Mouse (Mus musculus) layer of hippocampus, adult 8-10 months (tissue): ENCODE data around the gene Rmnd1. TPM values are rescaled to one million over a fixed set of nuclear protein-coding genes. Genes with fewer than 3 reads are reported as not detected.
A peak's percentile ranks its signal among the peaks of the same experiment; 100 is the strongest.
"Not testable (repeated sequence)": the region's sequence is repeated elsewhere in the genome, so short reads cannot be mapped to it uniquely, and the experiment has no call there.

ENCODE experiments used
- DNase-seq, 2 experiments: peaks; one replicate each; pipeline ENCODE4 v3.0.0; 2022; ENCODE audit warnings: low spot score in 2 of 2
- total RNA-seq, 4 experiments: library from RNA; stranded (reverse); gene quantifications; 2 replicates each; pipeline ENCODE4 v1.2.4; 2022

Rmnd1 gene
- total RNA-seq = 10 to 100 TPM; 32.4 to 45.3 (median 38.4) TPM

DNA sequence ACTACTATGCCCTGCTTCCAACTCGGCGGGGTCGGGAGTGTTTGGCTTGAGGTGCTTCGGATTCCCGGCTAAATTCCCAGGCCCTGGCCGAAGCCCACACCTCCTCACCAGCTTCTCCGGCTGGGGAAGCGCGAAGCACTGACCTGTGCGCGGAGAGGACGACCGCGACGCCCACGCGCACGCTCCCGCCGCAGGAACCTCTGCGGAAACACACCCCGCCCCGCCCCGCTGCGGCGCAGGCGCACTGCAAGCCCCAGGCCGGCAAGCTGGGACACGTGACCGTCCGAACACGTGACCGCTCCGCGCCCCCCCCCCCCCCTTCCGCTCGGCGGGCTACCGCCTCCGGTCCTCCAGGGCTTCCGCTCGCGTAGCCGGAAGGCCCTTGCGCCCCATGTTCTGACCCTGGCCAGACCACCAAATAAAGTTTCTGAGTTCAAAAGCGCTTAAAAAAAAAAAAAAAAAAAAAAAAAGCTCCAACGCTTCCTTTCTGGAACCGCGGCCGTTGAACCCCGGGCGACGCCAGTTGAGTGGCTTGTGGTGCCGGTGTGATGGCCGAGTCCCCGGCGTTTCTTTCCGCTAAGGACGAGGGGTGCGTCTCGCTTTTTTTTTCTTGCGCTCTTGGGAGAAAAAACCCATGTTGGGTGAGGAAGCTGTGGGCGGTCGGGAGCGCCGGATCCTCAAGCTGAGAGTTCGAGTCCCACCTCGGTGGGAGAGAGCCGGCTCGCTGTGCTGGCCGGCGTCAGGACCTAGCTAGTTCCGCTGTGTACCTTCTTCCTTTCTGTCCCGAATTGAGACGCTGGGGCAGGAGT, at the start of gene Rmnd1, which contains the start of gene Armt1:
Rmnd1 (minus strand) TSS at position 266 of the 809 bp plus-strand sequence.
Armt1 (plus strand) TSS at position 345 of the 809 bp plus-strand sequence.
- peak; percentile 88 to 93 for DNase-seq

DNA sequence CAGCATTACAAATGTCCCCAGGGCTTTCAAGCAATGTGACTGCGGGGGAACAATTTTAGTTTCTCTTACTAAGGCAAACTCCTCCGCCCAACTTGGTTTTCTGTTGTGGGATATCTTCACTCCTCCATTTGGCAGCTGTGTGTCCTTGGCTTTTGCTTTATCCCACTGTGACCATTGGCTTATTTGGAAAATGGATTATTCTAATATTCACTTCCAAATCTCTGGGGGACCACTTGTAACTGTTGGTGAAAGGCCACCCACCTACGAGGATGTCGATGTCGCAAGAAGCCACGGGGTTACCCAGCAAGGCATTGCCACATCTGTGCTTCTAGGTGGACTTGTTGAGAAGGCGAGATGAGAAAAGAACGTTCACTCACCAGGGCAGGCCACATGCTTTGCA, 49.5 kb upstream of the Rmnd1 start:
- DNase-seq = no peak

- no peak for DNase-seq
These were observed 48.7 kb upstream of the Rmnd1 start for GRCm38 (mm10) chr10:4480929-4481328.

DNA sequence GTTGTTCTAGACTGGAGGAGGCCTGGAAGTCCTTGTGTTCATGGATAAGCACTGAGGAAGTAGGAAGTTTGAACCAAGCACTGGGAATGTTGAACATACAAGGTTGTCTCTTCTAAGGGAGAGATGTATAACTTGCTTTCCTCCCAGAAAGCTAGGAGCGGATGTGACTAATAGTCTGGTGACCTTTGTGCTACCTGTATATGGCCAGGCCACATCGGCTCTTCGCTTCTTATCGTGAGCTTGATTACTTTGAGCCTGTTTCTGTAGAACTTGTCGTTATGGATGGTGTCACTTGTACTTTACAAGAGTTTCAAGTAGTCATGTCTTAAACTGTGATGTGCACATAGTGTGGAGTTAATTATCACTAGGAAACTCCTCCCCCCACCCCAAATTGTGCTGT, 44.4 kb upstream of the Rmnd1 start:
- DNase-seq = no peak

DNA sequence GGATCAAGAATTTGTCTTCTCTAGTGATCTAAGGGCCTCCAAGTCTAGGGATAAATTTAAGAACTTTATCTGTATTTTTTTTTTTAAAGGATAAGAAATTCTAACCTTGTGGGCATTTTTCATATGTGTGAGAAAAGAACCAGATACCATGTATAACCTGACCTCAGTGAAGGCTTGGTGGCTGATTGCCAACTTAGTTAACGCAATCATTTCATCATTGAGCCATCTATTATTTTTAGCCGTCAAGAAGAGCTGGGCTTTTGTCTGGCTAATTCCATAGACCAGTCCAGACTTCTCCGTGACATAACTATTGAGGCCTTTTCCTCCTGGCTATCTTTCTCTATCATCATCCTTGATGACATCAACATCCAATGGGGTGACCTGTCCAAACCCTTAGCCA, 43.2 kb upstream of the Rmnd1 start:
- no peak for DNase-seq

- no peak for DNase-seq
These were observed 41.4 kb upstream of the Rmnd1 start for GRCm38 (mm10) chr10:4473591-4473993.

DNA sequence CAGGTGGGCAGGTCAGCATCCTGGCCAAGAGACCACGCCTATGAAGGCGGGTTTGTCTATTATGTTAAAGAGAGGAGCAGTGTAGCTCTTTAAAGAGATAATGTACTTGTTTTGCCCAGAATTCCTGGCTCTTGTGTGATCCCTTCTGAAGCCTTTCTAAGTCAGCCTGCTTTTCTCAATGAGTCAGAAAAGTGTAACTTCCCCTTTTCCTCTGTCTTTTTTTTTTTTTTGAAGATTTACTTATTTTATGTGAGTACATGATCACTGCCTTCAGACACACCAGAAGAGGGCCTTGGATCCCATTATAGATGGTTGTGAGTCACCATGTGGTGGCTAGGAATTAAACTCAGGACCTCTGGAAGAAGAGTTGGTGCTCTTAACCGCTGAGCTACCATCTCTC, 37.2 kb upstream of the Rmnd1 start:
- DNase-seq = no peak

- DNase-seq = no peak
These were observed 33.6 kb upstream of the Rmnd1 start for GRCm38 (mm10) chr10:4465799-4466198.

DNA sequence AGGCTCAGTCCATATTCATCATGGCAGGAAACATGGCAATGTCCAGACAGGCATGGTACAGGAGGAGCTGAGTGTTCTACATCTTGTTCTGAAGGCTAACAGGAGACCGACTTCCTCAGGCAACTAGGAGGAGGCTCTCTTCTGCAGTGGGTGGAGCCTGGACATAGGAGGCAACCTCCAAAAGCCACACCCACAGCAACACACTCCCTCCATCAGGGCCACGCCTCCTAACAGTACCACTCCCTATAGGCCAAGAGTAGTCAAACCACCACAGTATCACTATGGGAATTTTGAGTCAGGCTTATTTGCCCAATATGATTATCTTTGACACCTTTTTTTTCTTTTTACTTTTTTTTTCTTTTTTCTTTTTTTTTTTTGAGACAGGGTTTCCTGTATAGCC, 28.0 kb upstream of the Rmnd1 start:
- DNase-seq = no peak

DNA sequence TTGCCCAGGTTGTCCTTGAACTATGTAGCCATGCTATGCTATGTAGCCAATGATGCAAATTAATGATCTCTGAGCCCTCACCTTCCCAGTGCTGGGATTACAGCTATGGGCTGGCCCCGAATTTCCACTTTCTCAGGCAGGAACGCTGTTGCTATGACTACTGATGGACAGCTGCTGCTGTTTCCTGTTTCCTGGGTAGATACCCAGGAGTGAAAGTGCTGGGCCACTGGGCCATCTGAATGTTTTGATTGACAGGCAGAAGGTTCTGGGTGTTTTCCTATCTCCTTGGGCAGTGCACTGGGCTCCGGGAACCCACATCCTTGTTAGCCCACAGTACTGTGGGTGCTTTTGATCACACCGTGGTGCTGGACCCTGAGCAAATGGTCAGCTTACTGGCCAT, 24.2 kb upstream of the Rmnd1 start:
- no peak for DNase-seq

GRCm38 (mm10) chr10:4435416-4435815, 3.2 kb upstream of the Rmnd1 start:
- no peak for DNase-seq

GRCm38 (mm10) chr10:4433871-4434270, 1.7 kb upstream of the Rmnd1 start:
- DNase-seq = not testable (repeated sequence)

DNA sequence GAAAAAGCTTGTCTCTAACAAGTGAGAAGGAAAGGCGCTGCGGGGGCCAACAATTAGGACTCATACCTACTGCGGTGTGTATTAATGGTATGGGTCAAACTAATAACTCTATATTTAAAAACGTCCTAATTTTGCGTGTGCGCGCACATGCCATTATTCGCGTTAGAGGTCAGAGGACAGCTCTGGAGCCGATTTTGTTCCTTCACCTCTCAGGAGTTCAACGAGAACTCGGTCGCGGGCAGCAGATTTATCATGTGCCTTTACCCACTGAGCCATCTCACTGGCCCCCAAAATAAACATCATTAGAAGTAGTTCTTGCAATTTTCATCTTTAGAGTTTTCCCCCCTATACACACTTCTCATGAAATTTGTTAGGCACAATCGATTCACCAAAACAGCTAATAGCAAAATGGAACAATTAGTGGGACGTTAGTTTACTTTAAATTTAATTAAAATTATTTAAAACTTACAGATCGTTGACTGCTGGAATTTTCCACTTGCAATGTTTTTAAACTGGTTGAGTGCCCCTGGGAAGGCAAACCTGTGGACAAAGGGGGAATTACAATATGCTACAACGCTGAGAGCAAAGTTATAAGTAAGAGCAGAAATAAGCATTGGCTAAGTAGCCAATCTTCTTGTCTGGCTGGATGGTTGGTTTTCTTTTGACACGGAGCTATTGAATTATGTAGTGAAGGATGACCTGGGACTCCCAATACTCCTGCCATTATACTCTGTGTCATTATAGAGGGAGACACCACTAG, 988 bp upstream of the Rmnd1 start:
- no peak for DNase-seq

- DNase-seq = no peak
These were observed 454 bp downstream of the Rmnd1 start for GRCm38 (mm10) chr10:4431746-4432122.

DNA sequence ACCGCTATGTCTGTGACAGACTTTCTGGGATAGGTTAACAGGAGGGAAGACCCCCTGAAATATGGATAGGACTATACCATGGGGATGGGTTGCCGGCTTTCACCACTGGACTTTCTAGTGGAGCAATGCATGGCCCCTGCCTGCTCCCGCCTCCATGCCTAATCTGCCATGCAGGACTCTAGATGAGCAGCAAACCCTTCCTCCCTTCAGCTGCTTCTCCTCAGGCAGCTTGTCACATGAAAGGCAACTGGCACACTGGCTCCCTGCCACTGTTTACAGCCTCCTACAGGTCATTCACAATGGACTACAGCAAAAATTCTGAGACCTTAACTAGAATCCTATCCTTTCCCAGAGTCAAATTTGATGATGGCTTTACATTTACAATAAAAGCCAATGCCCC, 1.4 kb downstream of the Rmnd1 start:
- DNase-seq = no peak

- DNase-seq = no peak
These were observed 1.8 kb downstream of the Rmnd1 start for GRCm38 (mm10) chr10:4430399-4430798.

GRCm38 (mm10) chr10:4425245-4425644, 6.9 kb downstream of the Rmnd1 start:
- DNase-seq = no peak

- DNase-seq = no peak
These were observed 25.0 kb downstream of the Rmnd1 start for GRCm38 (mm10) chr10:4407191-4407590.

GRCm38 (mm10) chr10:4405511-4405910, 26.7 kb downstream of the Rmnd1 start:
- no peak for DNase-seq

- DNase-seq = no peak
These were observed 27.2 kb downstream of the Rmnd1 start for GRCm38 (mm10) chr10:4404895-4405491.

DNA sequence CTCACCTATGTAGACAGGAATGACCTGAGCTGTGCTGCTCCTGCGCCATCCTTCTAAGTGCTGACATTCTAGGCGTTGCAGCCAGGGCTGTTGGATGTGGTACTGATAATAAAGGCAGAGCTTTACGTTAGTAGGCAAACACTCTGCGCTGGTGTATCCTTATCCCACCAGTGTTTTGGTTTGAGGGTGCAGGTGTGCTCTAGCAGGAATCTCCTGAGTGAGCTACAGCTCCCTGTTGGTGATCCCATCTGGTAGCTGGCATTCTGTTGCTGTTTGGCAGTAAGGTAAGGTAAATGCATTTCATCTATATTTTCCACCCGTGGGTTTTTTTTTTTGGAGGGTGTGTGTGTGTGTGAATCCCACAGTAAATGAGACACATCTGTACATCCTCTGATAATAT, 34.1 kb downstream of the Rmnd1 start:
- DNase-seq = no peak

- no peak for DNase-seq
These were observed 36.9 kb downstream of the Rmnd1 start for GRCm38 (mm10) chr10:4395321-4395720.
